Mouse (Mus musculus): Measurements from ENCODE around the gene Ankrd9. TPM values are rescaled to one million over a fixed set of nuclear protein-coding genes. Genes with fewer than 3 reads are reported as not detected.
A peak's percentile ranks its signal among the peaks of the same experiment; 100 is the strongest.

Ankrd9 gene
- total and polyA plus RNA-seq, 3 experiments, result 13.8 to 26.0 TPM; not detected in 1

DNA sequence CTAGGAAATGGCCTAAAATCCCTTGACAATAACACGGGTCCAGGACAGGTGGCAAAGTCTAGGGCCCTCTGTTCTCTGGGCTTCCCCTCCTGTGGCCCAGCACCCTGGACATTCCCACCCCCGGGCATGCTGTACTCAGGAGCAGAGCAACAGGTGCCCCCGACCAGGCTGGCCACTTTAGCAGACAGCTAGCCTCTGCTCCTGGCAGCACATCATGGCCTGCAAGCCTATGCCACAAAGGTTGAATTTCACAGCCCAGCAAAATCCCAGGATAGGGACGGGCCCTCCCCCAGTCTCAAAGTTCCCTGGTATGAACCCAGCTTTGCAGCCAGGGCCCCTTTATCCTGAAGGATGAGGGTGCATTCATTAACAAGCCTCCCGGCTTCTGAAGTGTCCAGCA lies 3.5 kb downstream of the Ankrd9 start:
- Histone ChIP-seq H3K27ac (ENCODE audit: control insufficient read depth, low read depth, low read length) (peak overlapping the region; percentile 48), H3K9ac (ENCODE audit: control insufficient read depth, low read depth, low read length, poor library complexity, severe bottlenecking) (peak overlapping the region; percentile 30; the same call in 1 of the 2 replicates), H3K9me3 (replicated peaks; ENCODE audit: insufficient read depth, low read length) (no peaks in the 10 kb centered on the region), H3K27me3 (ENCODE audit: control insufficient read depth in 1 of 2, insufficient read depth in 2 of 2, low read length in 2 of 2) (no peaks in the 10 kb centered on the region), H3K36me3 (ENCODE audit: control insufficient read depth in 1 of 2, insufficient read depth in 2 of 2, low read length in 2 of 2) (peaks cover 0 to 40% of the 10 kb centered on the region in 2 experiments; a peak in 2 of 4 replicates), H3K79me2 (ENCODE audit: control insufficient read depth, insufficient read depth, low read length, poor library complexity) (peaks cover 12% of the 10 kb centered on the region), H3K4me3 (ENCODE audit: control insufficient read depth in 1 of 2, insufficient read depth in 1 of 2, low read depth in 2 of 2, low read length in 2 of 2) (no peak overlapping the region), H3K4me1 (ENCODE audit: control insufficient read depth in 1 of 2, insufficient read depth in 2 of 2, low read length in 2 of 2) (peaks cover 32 to 54% of the 10 kb centered on the region in 2 experiments)
- no peak for TF ChIP-seq GABPA (IDR thresholded peaks at IDR 0.05; ENCODE audit: low read depth, low read length)
- no peak for TF ChIP-seq ETS1 (IDR thresholded peaks at IDR 0.05; ENCODE audit: low read depth, low read length)
- TF ChIP-seq E2F4 (IDR thresholded peaks at IDR 0.05; ENCODE audit: borderline replicate concordance, low read depth, low read length), result no peak
- no peak for TF ChIP-seq CHD1 (IDR thresholded peaks at IDR 0.05; ENCODE audit: low read depth, low read length)
- TF ChIP-seq NRF1 (IDR thresholded peaks at IDR 0.05; ENCODE audit: insufficient read depth, low read depth, low read length, poor library complexity, severe bottlenecking), result no peak
- TF ChIP-seq GATA1 (IDR thresholded peaks at IDR 0.05; ENCODE audit: low read depth, low read length), result no peak
- TF ChIP-seq MYB (IDR thresholded peaks at IDR 0.05; ENCODE audit: low read depth, low read length), result no peak
- no peak for TF ChIP-seq MYC (IDR thresholded peaks at IDR 0.05; ENCODE audit: low read depth, low read length)
- TF ChIP-seq RAD21 (IDR thresholded peaks at IDR 0.05; ENCODE audit: low read depth, low read length), result no peak
- no peak for TF ChIP-seq MXI1 (IDR thresholded peaks at IDR 0.05; ENCODE audit: low read depth, low read length)
- no peak for TF ChIP-seq MAZ (IDR thresholded peaks at IDR 0.05; ENCODE audit: low read depth, low read length)
- no peak for TF ChIP-seq USF2 (IDR thresholded peaks at IDR 0.05; ENCODE audit: borderline replicate concordance in 1 of 2, insufficient read depth in 1 of 2, low read depth in 1 of 2, low read length in 2 of 2)
- TF ChIP-seq RCOR1 (IDR thresholded peaks at IDR 0.05; ENCODE audit: low read depth, low read length), result no peak
- TF ChIP-seq CHD2 (IDR thresholded peaks at IDR 0.05; ENCODE audit: low read length), result no peak
- TF ChIP-seq NELFE (IDR thresholded peaks at IDR 0.05; ENCODE audit: low read depth, low read length), result no peak
- TF ChIP-seq MAFK (IDR thresholded peaks at IDR 0.05; ENCODE audit: borderline replicate concordance, low read depth, low read length), result no peak
- no peak for TF ChIP-seq ZKSCAN1 (IDR thresholded peaks at IDR 0.05; ENCODE audit: low read depth, low read length)
- no peak for TF ChIP-seq TAL1 (IDR thresholded peaks at IDR 0.05; ENCODE audit: low read length)
- TF ChIP-seq JUND (IDR thresholded peaks at IDR 0.05; ENCODE audit: low read depth, low read length), result no peak
- DNase-seq (ENCODE audit: low read depth, low spot score), result no peak

DNA sequence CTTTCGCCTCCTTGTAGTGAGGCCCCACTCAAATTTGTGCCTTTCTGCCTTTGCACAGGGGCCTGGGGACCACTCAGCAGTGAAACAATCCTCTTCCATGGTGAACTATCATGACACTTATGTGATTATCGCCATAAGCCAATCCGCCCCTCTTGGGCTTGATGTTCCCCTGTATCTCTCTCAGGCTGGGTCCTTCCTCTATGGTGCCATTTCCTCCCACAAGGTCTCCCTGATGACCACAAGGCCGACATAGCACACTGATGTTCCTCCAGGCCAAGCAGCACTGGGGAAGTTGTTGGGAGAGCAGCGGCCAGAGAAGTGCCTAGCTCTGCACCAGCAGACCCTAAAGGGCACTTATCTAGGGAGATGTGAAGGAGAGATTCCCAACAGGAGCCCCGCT lies 4.1 kb downstream of the Ankrd9 start:
- Histone ChIP-seq H3K79me2 (ENCODE audit: control insufficient read depth, insufficient read depth, low read length, poor library complexity) (peaks cover 12% of the 10 kb centered on the region), H3K36me3 (ENCODE audit: control insufficient read depth in 1 of 2, insufficient read depth in 2 of 2, low read length in 2 of 2) (peaks cover 0 to 40% of the 10 kb centered on the region in 2 experiments; a peak in 2 of 4 replicates), H3K9me3 (replicated peaks; ENCODE audit: insufficient read depth, low read length) (no peaks in the 10 kb centered on the region), H3K9ac (ENCODE audit: control insufficient read depth, low read depth, low read length, poor library complexity, severe bottlenecking) (peak overlapping the region; percentile 30; the same call in 1 of the 2 replicates), H3K4me1 (ENCODE audit: control insufficient read depth in 1 of 2, insufficient read depth in 2 of 2, low read length in 2 of 2) (peaks cover 32 to 54% of the 10 kb centered on the region in 2 experiments), H3K4me3 (ENCODE audit: control insufficient read depth in 1 of 2, insufficient read depth in 1 of 2, low read depth in 2 of 2, low read length in 2 of 2) (no peak overlapping the region), H3K27me3 (ENCODE audit: control insufficient read depth in 1 of 2, insufficient read depth in 2 of 2, low read length in 2 of 2) (no peaks in the 10 kb centered on the region), H3K27ac (ENCODE audit: control insufficient read depth, low read depth, low read length) (peak overlapping the region; percentile 48)
- no peak; the same call in 1 of the 2 replicates for TF ChIP-seq SIN3A (IDR thresholded peaks at IDR 0.05; ENCODE audit: low read length)
- TF ChIP-seq GABPA (IDR thresholded peaks at IDR 0.05; ENCODE audit: low read depth, low read length), result no peak
- TF ChIP-seq MAZ (IDR thresholded peaks at IDR 0.05; ENCODE audit: low read depth, low read length), result no peak
- DNase-seq (ENCODE audit: low read depth, low spot score), result no peak
